Mouse (Mus musculus): ENCODE results near the gene Smarcd3. TPM values are rescaled to one million over a fixed set of nuclear protein-coding genes. Genes with fewer than 3 reads are reported as not detected.

Gene Smarcd3
- polyA plus RNA-seq, 1 experiment from 2014 or later = 46.2 TPM

GRCm38 (mm10) chr5:24599137-24599536 is 25.1 kb downstream of the Smarcd3 start:
- Histone ChIP-seq H3K9me3 (replicated peaks; ENCODE audit: control insufficient read depth, low read length) (no peaks in the 10 kb centered on the region), H3K4me2 (ENCODE audit: low read depth, low read length) (peak overlapping the region; percentile 98), H3K4me3 (ENCODE audit: low read depth, low read length) (peak overlapping the region; percentile 47; the same call in 1 of the 2 replicates), H3K9ac (replicated peaks; ENCODE audit: low read length) (no peak overlapping the region), H3K36me3 (replicated peaks; ENCODE audit: control insufficient read depth, insufficient read depth, low read depth, low read length) (peaks cover 2% of the 10 kb centered on the region), H3K4me1 (ENCODE audit: control insufficient read depth, insufficient read depth, low read length) (peaks cover 16% of the 10 kb centered on the region), H3K27me3 (ENCODE audit: control insufficient read depth, insufficient read depth, low read length) (peaks cover 5% of the 10 kb centered on the region), H3K27ac (replicated peaks; ENCODE audit: low read depth, low read length) (no peak overlapping the region)
- ATAC-seq (replicated peaks; ENCODE audit: insufficient number of reproducible peaks, low FRiP score, low TSS enrichment, low read depth) (no peak), DNase-seq (ENCODE audit: low spot score) (no peak)
- 10% methylated on average over 8 of the region's 8 CpGs for WGBS

GRCm38 (mm10) chr5:24598570-24599006 is 25.6 kb downstream of the Smarcd3 start:
- DNase-seq (ENCODE audit: low spot score) = peak; percentile 75
- Histone ChIP-seq H3K4me2 (ENCODE audit: low read depth, low read length) (peak overlapping the region; percentile 98), H3K9ac (replicated peaks; ENCODE audit: low read length) (peak overlapping the region; percentile 67), H3K4me3 (ENCODE audit: low read depth, low read length) (peak overlapping the region; percentile 47), H3K27me3 (ENCODE audit: control insufficient read depth, insufficient read depth, low read length) (peaks cover 5% of the 10 kb centered on the region), H3K9me3 (replicated peaks; ENCODE audit: control insufficient read depth, low read length) (no peaks in the 10 kb centered on the region), H3K27ac (replicated peaks; ENCODE audit: low read depth, low read length) (no peak overlapping the region), H3K36me3 (replicated peaks; ENCODE audit: control insufficient read depth, insufficient read depth, low read depth, low read length) (peaks cover 2% of the 10 kb centered on the region), H3K4me1 (ENCODE audit: control insufficient read depth, insufficient read depth, low read length) (peaks cover 11% of the 10 kb centered on the region)
- ATAC-seq (replicated peaks; ENCODE audit: insufficient number of reproducible peaks, low FRiP score, low TSS enrichment, low read depth) = no peak
- under 1% methylated on average over 35 of the region's 41 CpGs for WGBS

GRCm38 (mm10) chr5:24597901-24598569 is 26.2 kb downstream of the Smarcd3 start:
- peaks cover 7% of the 10 kb centered on the region for H3K4me1 ChIP-seq (ENCODE audit: control insufficient read depth, insufficient read depth, low read length)

GRCm38 (mm10) chr5:24597221-24597728 is 26.9 kb downstream of the Smarcd3 start:
- H3K36me3 ChIP-seq (replicated peaks; ENCODE audit: control insufficient read depth, insufficient read depth, low read depth, low read length) = peaks cover 2% of the 10 kb centered on the region
- H3K4me1 ChIP-seq (ENCODE audit: control insufficient read depth, insufficient read depth, low read length) = peaks cover 3% of the 10 kb centered on the region
- H3K27ac ChIP-seq (replicated peaks; ENCODE audit: low read depth, low read length) = no peak overlapping the region
- H3K4me3 ChIP-seq (ENCODE audit: low read depth, low read length) = no peak overlapping the region
- ATAC-seq (replicated peaks; ENCODE audit: insufficient number of reproducible peaks, low FRiP score, low TSS enrichment, low read depth) = no peak
- no peak overlapping the region for H3K4me2 ChIP-seq (ENCODE audit: low read depth, low read length)
- H3K9me3 ChIP-seq (replicated peaks; ENCODE audit: control insufficient read depth, low read length) = no peaks in the 10 kb centered on the region
- 60% methylated on average over 2 of the region's 2 CpGs for WGBS
- peak; percentile 89 for DNase-seq (ENCODE audit: low spot score)
- H3K9ac ChIP-seq (replicated peaks; ENCODE audit: low read length) = no peak overlapping the region
- peaks cover 5% of the 10 kb centered on the region for H3K27me3 ChIP-seq (ENCODE audit: control insufficient read depth, insufficient read depth, low read length)

More at GRCm38 (mm10) chr5:24597901-24598569, 26.2 kb downstream of the Smarcd3 start:
- no peak overlapping the region for H3K27ac ChIP-seq (replicated peaks; ENCODE audit: low read depth, low read length)
- no peaks in the 10 kb centered on the region for H3K9me3 ChIP-seq (replicated peaks; ENCODE audit: control insufficient read depth, low read length)
- H3K9ac ChIP-seq (replicated peaks; ENCODE audit: low read length) = peak overlapping the region; percentile 67
- H3K27me3 ChIP-seq (ENCODE audit: control insufficient read depth, insufficient read depth, low read length) = peaks cover 5% of the 10 kb centered on the region
- peak overlapping the region; percentile 47 for H3K4me3 ChIP-seq (ENCODE audit: low read depth, low read length)
- ATAC-seq (replicated peaks; ENCODE audit: insufficient number of reproducible peaks, low FRiP score, low TSS enrichment, low read depth) (no peak), DNase-seq (ENCODE audit: low spot score) (no peak)
- H3K4me2 ChIP-seq (ENCODE audit: low read depth, low read length) = peak overlapping the region; percentile 98
- H3K36me3 ChIP-seq (replicated peaks; ENCODE audit: control insufficient read depth, insufficient read depth, low read depth, low read length) = peaks cover 2% of the 10 kb centered on the region
- WGBS = 26% methylated on average over 15 of the region's 15 CpGs

- H3K9me3 ChIP-seq (replicated peaks; ENCODE audit: control insufficient read depth, low read length) = no peaks in the 10 kb centered on the region
- no peak overlapping the region for H3K4me2 ChIP-seq (ENCODE audit: low read depth, low read length)
- peak; percentile 72 for DNase-seq (ENCODE audit: low spot score)
- ATAC-seq (replicated peaks; ENCODE audit: insufficient number of reproducible peaks, low FRiP score, low TSS enrichment, low read depth) = 0 out of 2 replicates have a peak, but pooled peaks have one; percentile 9
- no peak overlapping the region for H3K4me3 ChIP-seq (ENCODE audit: low read depth, low read length)
- peaks cover 2% of the 10 kb centered on the region for H3K36me3 ChIP-seq (replicated peaks; ENCODE audit: control insufficient read depth, insufficient read depth, low read depth, low read length)
- no peak overlapping the region for H3K9ac ChIP-seq (replicated peaks; ENCODE audit: low read length)
- peaks cover 5% of the 10 kb centered on the region for H3K27me3 ChIP-seq (ENCODE audit: control insufficient read depth, insufficient read depth, low read length)
- 22% methylated on average over 11 of the region's 11 CpGs for WGBS
- peaks cover 3% of the 10 kb centered on the region for H3K4me1 ChIP-seq (ENCODE audit: control insufficient read depth, insufficient read depth, low read length)
- H3K27ac ChIP-seq (replicated peaks; ENCODE audit: low read depth, low read length) = peak overlapping the region; percentile 38; the same call in 1 of the 2 replicates
Measured at GRCm38 (mm10) chr5:24596519-24597171, 27.6 kb downstream of the Smarcd3 start.

- Histone ChIP-seq H3K36me3 (replicated peaks; ENCODE audit: control insufficient read depth, insufficient read depth, low read depth, low read length) (peaks cover 2% of the 10 kb centered on the region), H3K4me1 (ENCODE audit: control insufficient read depth, insufficient read depth, low read length) (peaks cover 3% of the 10 kb centered on the region), H3K9me3 (replicated peaks; ENCODE audit: control insufficient read depth, low read length) (no peaks in the 10 kb centered on the region), H3K4me3 (ENCODE audit: low read depth, low read length) (no peak overlapping the region), H3K27ac (replicated peaks; ENCODE audit: low read depth, low read length) (peak overlapping the region; percentile 38; the same call in 1 of the 2 replicates), H3K4me2 (ENCODE audit: low read depth, low read length) (no peak overlapping the region), H3K9ac (replicated peaks; ENCODE audit: low read length) (no peak overlapping the region), H3K27me3 (ENCODE audit: control insufficient read depth, insufficient read depth, low read length) (peaks cover 5% of the 10 kb centered on the region)
- ATAC-seq (replicated peaks; ENCODE audit: insufficient number of reproducible peaks, low FRiP score, low TSS enrichment, low read depth) (no peak), DNase-seq (ENCODE audit: low spot score) (no peak)
- 66% methylated on average over 14 of the region's 14 CpGs for WGBS
Measured at GRCm38 (mm10) chr5:24595786-24596380, 28.3 kb downstream of the Smarcd3 start.

GRCm38 (mm10) chr5:24595261-24595660 is 28.9 kb downstream of the Smarcd3 start:
- Histone ChIP-seq H3K9me3 (replicated peaks; ENCODE audit: control insufficient read depth, low read length) (no peaks in the 10 kb centered on the region), H3K27me3 (ENCODE audit: control insufficient read depth, insufficient read depth, low read length) (peaks cover 3% of the 10 kb centered on the region; the same call in 1 of the 2 replicates), H3K4me3 (ENCODE audit: low read depth, low read length) (no peak overlapping the region), H3K36me3 (replicated peaks; ENCODE audit: control insufficient read depth, insufficient read depth, low read depth, low read length) (peaks cover 2% of the 10 kb centered on the region), H3K9ac (replicated peaks; ENCODE audit: low read length) (no peak overlapping the region), H3K4me2 (ENCODE audit: low read depth, low read length) (no peak overlapping the region), H3K27ac (replicated peaks; ENCODE audit: low read depth, low read length) (no peak overlapping the region), H3K4me1 (ENCODE audit: control insufficient read depth, insufficient read depth, low read length) (peaks cover 3% of the 10 kb centered on the region)
- ATAC-seq (replicated peaks; ENCODE audit: insufficient number of reproducible peaks, low FRiP score, low TSS enrichment, low read depth) (no peak), DNase-seq (ENCODE audit: low spot score) (no peak)
- WGBS = 91% methylated on average over 5 of the region's 5 CpGs
